Mouse (Mus musculus) left cerebral cortex, postnatal 14 days (tissue): Measurements from ENCODE around the gene Tmem116. TPM values are rescaled to one million over a fixed set of nuclear protein-coding genes. Genes with fewer than 3 reads are reported as not detected.
"Not testable (repeated sequence)": the region's sequence is repeated elsewhere in the genome, so short reads cannot be mapped to it uniquely, and the experiment has no call there.

Experiments used
- DNase-seq, 2 experiments: peaks; one replicate each; pipeline ENCODE4 v3.0.0; 2021 to 2022; ENCODE audit warnings: low spot score in 2 of 2, mixed read lengths in 1 of 2
- intact Hi-C: fragments of 180-260 bp; cut with DNase I; formaldehyde crosslinking; loops from one replicate; pipeline ENCODE4 v1.15.1; 2025
- total RNA-seq, 2 experiments: library from RNA; stranded (reverse); gene quantifications; 2 replicates each; pipeline ENCODE4 v1.2.3; 2021

Tmem116 gene
- total RNA-seq, 2 experiments from 2014 or later, result 5.7 to 6.8 TPM

GRCm38 (mm10) chr5:121461339-121462170 lies 9.9 kb downstream of the Tmem116 start:
- no peak for DNase-seq
- intact Hi-C loops, result no loop called here

GRCm38 (mm10) chr5:121462171-121462502 lies 10.4 kb downstream of the Tmem116 start:
- intact Hi-C loops, result no loop called here
- no peak for DNase-seq

- no peak for DNase-seq
- intact Hi-C loops, result no loop called here
These were observed 11.3 kb downstream of the Tmem116 start for GRCm38 (mm10) chr5:121462967-121463366.

GRCm38 (mm10) chr5:121463601-121464250 lies 12.0 kb downstream of the Tmem116 start:
- intact Hi-C loops, result no loop called here
- DNase-seq, result no peak

GRCm38 (mm10) chr5:121469566-121469965 lies 17.9 kb downstream of the Tmem116 start:
- no peak for DNase-seq
- intact Hi-C loops, result no loop called here

GRCm38 (mm10) chr5:121472411-121472810 lies 20.7 kb downstream of the Tmem116 start:
- intact Hi-C loops, result no loop called here
- DNase-seq, result no peak

GRCm38 (mm10) chr5:121474610-121475009 lies 22.9 kb downstream of the Tmem116 start:
- intact Hi-C loops, result no loop called here
- DNase-seq, result no peak

- DNase-seq, result no peak
- intact Hi-C loops, result loop anchor here (2.0 kb wide), 1 partner anchor 23 kb away; the partner anchor contains the start of gene Erp29
These were observed 24.3 kb downstream of the Tmem116 start for GRCm38 (mm10) chr5:121476040-121476439.

- DNase-seq, result peak; percentile 68 to 81
- intact Hi-C loops, result loop anchor here (2.0 kb wide), 1 partner anchor 25 kb away; the partner anchor contains the start of gene Erp29
These were observed 26.0 kb downstream of the Tmem116 start for GRCm38 (mm10) chr5:121477680-121478079.

- DNase-seq, result no peak
- intact Hi-C loops, result no loop called here
These were observed 33.1 kb downstream of the Tmem116 start for GRCm38 (mm10) chr5:121484801-121485200.

GRCm38 (mm10) chr5:121493305-121493704 lies 41.6 kb downstream of the Tmem116 start:
- peak; percentile 60 to 82 for DNase-seq

GRCm38 (mm10) chr5:121500719-121501118 lies 49.0 kb downstream of the Tmem116 start:
- no peak for DNase-seq
- intact Hi-C loops, result no loop called here

More at GRCm38 (mm10) chr5:121493305-121493704, 41.6 kb downstream of the Tmem116 start:
- intact Hi-C loops, result no loop called here

GRCm38 (mm10) chr5:121501424-121501996 lies 49.8 kb downstream of the Tmem116 start:
- DNase-seq, intact Hi-C loops: not testable (repeated sequence)

GRCm38 (mm10) chr5:121503231-121503630 lies 51.5 kb downstream of the Tmem116 start, which contains the start of gene Adam1b:
Gene Adam1b (minus strand): TSS chr5:121503435.
- DNase-seq, result no peak
- intact Hi-C loops, result no loop called here

- DNase-seq, result no peak
- intact Hi-C loops, result no loop called here
These were observed 55.2 kb downstream of the Tmem116 start for GRCm38 (mm10) chr5:121506846-121507245.

- intact Hi-C loops, result no loop called here
- no peak for DNase-seq
These were observed 58.3 kb downstream of the Tmem116 start for GRCm38 (mm10) chr5:121510009-121510408.

- no peak for DNase-seq
- intact Hi-C loops, result no loop called here
These were observed 67.3 kb downstream of the Tmem116 start for GRCm38 (mm10) chr5:121518983-121519382.

GRCm38 (mm10) chr5:121519758-121520157 lies 68.1 kb downstream of the Tmem116 start:
- DNase-seq, intact Hi-C loops: not testable (repeated sequence)

- DNase-seq, result no peak
- intact Hi-C loops, result no loop called here
These were observed 74.2 kb downstream of the Tmem116 start for GRCm38 (mm10) chr5:121525774-121526450.

- intact Hi-C loops, result no loop called here
- no peak for DNase-seq
These were observed 74.8 kb downstream of the Tmem116 start for GRCm38 (mm10) chr5:121526526-121526925.
